Mouse (Mus musculus) ES-Bruce4 (cell line): ENCODE measurements at regions not wholly inside any gene's neighbourhood (a gene's known extent, or its start where the extent isn't known, plus 50 kb on each side); places are given as distances from the start of the nearest gene placed in this dataset.

Experiments
- CTCF ChIP-seq: IDR thresholded peaks from one replicate; pipeline ENCODE4 v1.8.1; 2011; ENCODE audit warnings: low read depth, low read length
- EP300 ChIP-seq: IDR thresholded peaks from 2 replicates; pipeline ENCODE4 v1.6.1; 2011; ENCODE audit warnings: low read depth, low read length; ENCODE audit not compliant: insufficient read depth
- POLR2A ChIP-seq: IDR thresholded peaks from one replicate; pipeline ENCODE4 v1.8.1; 2011; ENCODE audit warnings: low read length; ENCODE audit not compliant: insufficient read depth

DNA sequence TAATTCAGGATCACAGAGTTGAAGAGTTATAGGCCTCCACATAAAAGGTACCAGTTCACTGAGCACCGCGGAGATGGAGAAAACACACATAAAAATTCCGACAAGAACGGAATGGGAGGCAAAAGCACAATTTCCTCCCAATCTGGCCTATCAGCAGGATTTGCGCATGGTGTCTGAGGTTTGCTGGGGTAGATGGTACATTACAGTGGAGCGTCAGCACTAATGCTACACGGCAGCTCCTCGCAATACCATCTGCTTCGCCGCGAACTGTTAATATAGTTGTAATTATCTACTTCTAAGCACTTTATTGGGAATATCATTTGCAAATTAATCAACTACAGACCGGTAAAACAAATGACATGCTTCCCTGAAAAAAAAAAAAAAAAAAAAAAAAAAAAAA lies 304.2 kb upstream of the Ppargc1a start:
- TF ChIP-seq POLR2A (no peak), EP300 (no peak), CTCF (no peak)
